Mouse (Mus musculus): ENCODE data around the gene Cux1.
A peak's percentile ranks its signal among the peaks of the same experiment; 100 is the strongest.

Cux1 gene

GRCm38 (mm10) chr5:136567176-136568025 is at the start of gene Cux1:
Gene Cux1, minus strand, starts transcription at chr5:136567490.
- peak; percentile 82 to 85 for DNase-seq (ENCODE audit: low spot score in 2 of 2)

DNA sequence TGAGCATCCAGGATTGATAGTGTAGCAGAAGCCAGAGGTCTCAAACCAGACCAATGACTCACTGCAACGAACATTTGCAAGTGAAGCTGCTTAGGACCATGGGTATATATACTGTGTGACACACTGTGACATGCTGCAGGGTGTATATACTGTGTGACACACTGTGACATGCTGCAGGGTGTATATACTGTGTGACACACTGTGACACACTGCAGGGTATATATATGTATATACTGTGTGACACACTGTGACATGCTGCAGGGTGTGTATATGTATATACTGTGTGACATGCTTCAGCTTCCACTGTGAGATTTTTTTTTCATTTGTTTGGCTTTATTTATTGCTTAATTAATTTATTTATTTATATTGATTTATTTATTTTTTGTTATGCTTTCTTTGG is 45.1 kb upstream of the Cux1 start:
- no peak for DNase-seq (ENCODE audit: low spot score in 2 of 2)

DNA sequence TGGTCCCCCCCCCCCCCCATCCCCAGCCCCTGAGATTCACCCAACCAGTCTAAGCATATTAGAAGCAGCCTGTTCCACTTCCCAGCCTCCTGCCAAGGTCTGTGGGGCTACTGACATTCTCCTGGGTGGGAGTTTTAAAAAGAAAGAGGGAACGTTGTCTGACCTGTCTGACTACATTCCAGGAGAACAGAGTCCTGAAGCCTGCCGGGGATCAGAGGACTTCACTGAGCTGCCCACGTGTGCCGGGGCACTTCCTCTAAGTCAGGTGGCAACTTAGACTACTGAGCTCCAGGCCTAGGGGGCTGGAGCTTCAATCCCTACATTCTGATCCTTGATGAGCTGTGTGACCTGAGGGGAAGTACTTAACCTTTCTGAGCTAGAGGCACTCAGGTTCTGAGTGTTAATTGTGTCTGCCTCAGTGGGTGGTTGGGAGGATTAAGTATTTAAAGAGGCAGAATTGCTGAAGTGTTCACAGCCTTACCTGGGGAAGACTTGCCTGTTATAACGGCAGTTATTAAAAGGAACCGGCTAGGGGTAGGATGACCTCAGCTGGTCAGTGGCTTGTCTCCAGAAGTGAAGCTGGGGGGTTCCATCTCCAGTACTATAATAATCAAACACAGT is 41.6 kb upstream of the Cux1 start:
- DNase-seq (ENCODE audit: low spot score in 2 of 2): no peak

DNA sequence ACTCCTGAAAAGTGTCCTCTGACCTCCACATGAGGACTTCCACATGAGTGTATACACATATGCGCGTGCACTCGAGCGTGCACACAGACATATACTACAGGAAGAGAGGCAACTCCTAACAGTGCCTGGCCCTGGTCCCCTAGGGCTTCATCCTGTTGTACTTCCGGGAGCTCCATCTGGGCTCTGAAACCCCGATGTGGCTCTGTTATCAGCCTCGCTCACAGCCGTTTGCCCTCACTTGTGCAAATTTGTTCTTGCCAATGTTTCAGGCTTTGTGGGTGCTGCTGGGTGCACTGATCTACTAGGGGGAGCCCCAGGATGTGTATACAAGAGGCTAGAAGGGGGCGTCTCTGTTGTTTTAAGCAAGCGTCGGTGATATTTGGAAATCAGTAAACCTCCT is 37.9 kb upstream of the Cux1 start:
- DNase-seq (ENCODE audit: low spot score in 2 of 2): no peak

GRCm38 (mm10) chr5:136603176-136603964 is 36.1 kb upstream of the Cux1 start:
- DNase-seq (ENCODE audit: low spot score in 2 of 2): no peak

DNA sequence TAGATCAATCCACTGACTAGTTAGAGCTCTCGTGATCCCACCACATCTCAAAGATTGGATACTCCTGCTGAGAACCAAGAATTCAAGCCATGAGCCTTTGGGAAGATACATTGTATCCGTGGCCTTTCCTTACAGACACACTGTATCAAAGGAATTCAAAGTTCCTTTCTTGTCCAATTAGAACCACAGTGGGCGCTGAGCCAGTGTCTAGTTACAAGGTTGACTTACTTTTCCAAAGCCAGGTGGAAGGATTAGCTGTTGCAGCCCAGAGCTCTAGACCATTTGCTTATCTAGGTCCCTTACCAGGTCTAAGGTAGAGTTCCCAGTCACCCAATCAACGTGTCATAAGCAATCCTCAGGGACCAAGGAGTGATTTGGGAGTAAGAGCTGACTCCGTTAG is 33.2 kb upstream of the Cux1 start:
- no peak for DNase-seq (ENCODE audit: low spot score in 2 of 2)

- DNase-seq (ENCODE audit: low spot score in 2 of 2): no peak
Measured at GRCm38 (mm10) chr5:136594896-136595540, 27.7 kb upstream of the Cux1 start.

DNA sequence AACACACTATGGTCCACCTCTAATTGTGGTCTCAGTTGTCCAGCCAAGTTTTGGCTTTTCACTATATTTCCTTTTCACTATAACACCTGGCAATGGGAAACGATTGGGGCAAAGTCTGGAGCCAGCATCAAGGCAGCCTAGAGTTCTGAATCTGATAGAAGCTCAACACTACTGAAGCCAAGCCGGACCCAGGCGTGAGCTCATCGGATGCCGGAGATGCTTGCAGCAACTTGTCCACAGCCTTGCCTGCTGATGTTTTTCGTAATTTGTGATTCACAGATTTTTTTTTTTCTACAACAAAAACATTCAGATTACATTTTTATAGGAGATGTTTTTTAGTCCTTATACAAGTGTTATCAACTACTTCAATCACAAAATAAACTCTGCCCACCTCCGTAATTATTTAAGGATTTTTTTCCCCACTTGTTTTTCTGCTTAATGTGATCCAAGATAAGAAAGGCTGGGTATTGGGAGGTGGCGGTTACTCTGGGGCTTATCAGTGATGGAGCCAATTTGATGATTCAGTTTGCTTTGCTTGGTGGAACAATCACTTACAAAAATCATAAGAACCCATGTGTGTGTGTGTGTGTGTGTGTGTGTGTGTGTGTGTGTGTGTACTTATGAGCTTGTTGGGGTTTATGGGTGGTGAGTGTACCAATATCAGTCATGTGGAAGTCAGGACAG is 24.7 kb upstream of the Cux1 start:
- no peak for DNase-seq (ENCODE audit: low spot score in 2 of 2)

DNA sequence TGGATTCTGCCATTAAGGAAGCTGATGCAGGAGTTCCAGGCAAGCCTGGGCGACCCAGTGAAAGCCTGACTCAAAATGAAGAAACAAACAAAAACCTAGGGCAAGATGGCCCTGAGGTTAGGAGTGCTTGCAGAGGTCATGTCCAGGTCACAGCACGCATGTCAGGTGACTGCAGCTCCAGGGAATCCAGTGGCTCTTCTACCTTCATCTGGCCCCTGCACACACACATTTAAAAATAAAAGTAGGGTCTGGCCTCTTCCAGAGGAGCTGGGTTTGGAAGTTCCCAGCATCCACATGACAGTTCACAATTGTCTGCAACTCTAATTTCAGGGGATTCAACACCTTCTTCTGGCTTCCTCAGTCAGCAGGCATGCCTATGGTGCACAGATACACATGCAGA is 21.7 kb upstream of the Cux1 start:
- DNase-seq (ENCODE audit: low spot score in 2 of 2): no peak

DNA sequence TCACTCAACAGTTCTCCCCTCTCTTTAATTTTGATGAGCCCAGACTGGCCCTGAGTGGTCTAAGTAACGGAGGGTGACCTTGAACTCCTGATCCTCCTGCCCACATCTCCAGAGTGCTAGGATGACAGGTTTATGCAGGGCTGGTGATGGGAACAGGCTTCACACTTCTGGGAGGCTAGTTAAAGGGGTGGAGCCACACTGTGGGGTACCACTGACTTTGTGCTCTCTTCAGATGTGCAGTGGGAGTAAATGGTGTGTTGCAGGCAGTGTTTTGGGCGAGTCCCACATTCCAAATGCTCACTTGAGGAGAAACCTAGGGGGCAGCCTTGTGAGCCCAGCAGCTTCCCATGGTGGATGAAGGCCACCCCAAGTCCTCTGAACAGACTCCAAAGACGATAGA is 21.2 kb upstream of the Cux1 start:
- no peak for DNase-seq (ENCODE audit: low spot score in 2 of 2)

- no peak for DNase-seq (ENCODE audit: low spot score in 2 of 2)
Measured at GRCm38 (mm10) chr5:136584676-136585285, 17.5 kb upstream of the Cux1 start.

DNA sequence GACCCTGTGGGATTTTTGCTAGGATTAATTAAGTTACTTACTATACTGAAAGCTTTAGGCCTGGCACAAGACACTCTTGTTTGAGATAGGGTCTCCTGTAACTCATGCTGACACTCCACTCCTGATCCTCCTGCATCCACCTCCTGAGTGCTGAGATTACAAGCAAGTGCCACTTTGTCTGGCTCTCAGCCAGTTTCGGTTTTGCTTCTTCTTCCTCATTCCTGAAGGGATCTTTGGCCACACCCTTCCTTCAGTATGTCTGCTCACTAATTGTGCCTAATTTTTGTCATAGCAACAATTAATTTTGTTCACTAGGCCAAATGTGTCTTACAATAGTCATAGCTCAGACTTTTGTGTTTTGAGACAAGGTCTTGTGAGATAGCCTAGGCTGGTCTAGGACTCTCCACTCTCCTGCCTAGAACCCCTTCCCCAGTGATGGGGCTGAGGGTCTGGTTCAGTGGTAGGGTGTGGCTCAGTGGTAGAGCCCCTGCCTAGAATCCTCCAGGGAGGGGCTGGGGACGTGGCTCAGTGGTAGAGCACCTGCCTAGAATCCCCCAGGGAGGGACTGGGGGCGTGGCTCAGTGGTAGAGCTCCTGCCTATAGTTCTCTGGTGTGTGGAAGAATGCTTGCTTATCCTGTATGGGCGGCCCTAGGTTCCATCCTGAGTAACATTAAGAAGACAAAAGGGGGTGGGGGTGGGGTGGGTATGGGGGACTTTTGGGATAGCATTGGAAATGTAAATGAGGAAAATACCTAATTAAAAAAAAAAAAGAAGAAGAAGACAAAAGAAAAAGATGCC is 16.6 kb upstream of the Cux1 start:
- no peak for DNase-seq (ENCODE audit: low spot score in 2 of 2)

GRCm38 (mm10) chr5:136583256-136583655 is 16.0 kb upstream of the Cux1 start:
- DNase-seq (ENCODE audit: low spot score in 2 of 2): no peak

- no peak for DNase-seq (ENCODE audit: low spot score in 2 of 2)
Measured at GRCm38 (mm10) chr5:136582201-136582600, 14.9 kb upstream of the Cux1 start.

GRCm38 (mm10) chr5:136581625-136582024 is 14.3 kb upstream of the Cux1 start:
- no peak for DNase-seq (ENCODE audit: low spot score in 2 of 2)

- DNase-seq (ENCODE audit: low spot score in 2 of 2): peak; percentile 37 to 72
Measured at GRCm38 (mm10) chr5:136581166-136581565, 13.9 kb upstream of the Cux1 start.

GRCm38 (mm10) chr5:136578201-136578600 is 10.9 kb upstream of the Cux1 start:
- DNase-seq (ENCODE audit: low spot score in 2 of 2): no peak

GRCm38 (mm10) chr5:136570171-136570570 is 2.9 kb upstream of the Cux1 start:
- DNase-seq (ENCODE audit: low spot score in 2 of 2): no peak

- DNase-seq (ENCODE audit: low spot score in 2 of 2): peak; percentile 68 to 79
Measured at GRCm38 (mm10) chr5:136568776-136569175, 1.5 kb upstream of the Cux1 start.

All from urinary bladder, postnatal 4 days (tissue).